Mouse (Mus musculus): ENCODE data around the gene Babam2.

DNA sequence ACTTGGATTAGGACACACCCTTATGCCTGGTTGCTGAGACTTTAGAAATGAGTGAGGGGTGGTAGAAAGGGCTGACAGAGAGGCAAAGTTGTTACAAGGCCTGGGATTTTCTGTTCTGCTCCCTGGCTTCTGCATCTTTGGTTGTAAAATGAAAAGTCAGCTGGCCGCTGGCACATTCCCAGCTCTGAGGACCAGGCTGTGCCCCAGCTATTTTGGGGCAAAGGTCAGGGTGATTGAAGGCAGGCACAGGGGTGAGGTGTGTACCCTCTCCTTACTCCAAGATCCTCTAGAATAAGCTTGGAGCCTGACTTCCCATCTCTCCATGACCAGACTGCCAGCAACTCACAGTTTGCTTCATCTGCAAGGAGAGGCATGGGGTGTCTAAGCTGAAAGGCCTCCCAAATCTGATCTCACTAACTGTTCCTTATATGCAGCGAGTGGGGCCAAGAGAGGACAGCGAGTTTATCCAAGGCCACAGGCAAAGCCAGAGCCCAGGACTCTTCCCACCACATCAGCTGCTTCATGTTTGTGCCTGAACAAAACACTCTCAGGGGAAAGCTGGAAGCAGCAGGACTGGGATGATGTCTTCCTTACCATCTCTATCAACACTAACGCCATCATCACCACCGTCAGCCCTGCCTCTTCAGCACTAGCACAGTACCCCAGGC, 409.1 kb downstream of the Babam2 start:
- TF ChIP-seq CTCF (IDR thresholded peaks at IDR 0.05; ENCODE audit: low read depth), result no peak
- TF ChIP-seq EP300 (IDR thresholded peaks at IDR 0.05; ENCODE audit: low read depth), result no peak
